Mouse (Mus musculus): ENCODE measurements around the gene Cdc5l. TPM values are rescaled to one million over a fixed set of nuclear protein-coding genes. Genes with fewer than 3 reads are reported as not detected.

Gene Cdc5l
- 20.9 and 21.7 TPM in 2 replicates for polyA plus RNA-seq (2015; fragmentation: Nextera tagmentation; extraction: Ambion mirVana)

DNA sequence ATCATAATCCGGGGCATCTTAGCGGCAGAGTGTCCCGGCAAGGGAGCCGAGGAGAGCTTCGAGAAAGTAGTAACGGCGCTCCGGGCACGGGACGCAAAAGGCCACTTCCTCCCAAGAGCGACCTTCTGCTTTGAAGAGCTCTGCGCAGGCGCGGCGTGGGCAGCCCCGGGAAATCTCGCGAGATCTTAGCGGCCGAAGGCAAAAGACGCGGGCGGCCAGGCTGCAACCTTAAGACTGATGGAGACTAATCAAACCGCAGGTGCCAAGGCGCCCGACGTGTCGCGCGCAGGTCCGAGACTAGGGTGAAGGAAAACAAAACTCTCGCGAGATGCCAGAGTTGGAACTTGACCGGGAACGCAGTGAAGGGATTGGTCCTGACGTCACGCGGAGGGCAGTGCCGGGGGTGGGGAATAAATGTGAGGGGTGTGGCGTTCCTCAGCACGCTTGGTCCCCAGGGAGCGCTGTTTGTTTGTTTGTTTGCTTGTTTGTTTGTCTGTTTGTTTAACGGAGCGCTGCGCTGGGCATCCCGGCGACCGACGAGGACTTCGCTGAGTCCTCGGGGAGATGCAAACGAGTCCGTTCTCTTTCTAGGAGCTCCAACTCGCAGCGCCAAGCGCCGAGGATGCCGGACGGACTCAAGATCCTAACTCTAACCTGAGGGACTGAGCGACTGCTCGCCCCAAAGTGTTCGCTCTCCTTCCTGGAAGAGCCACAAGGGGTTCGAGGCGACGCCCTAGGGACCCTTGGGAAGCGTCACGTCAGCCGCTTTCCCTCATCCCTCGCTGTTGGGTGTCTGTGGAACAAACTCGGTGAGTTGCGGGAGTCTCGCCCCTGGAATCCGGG is at the start of gene Cdc5l:
Gene Cdc5l, minus strand, starts transcription at position 319 of the 843 bp plus-strand sequence.
- H3K4me1 ChIP-seq (ENCODE audit: insufficient read depth): peaks cover 20% of the 10 kb centered on the region
- H3K4me3 ChIP-seq (ENCODE audit: low read depth, low read length): peak within 1 kb of the TSS; percentile 99
- peak; percentile 96 for DNase-seq
- peak within 1 kb of the TSS; percentile 95 for H3K4me2 ChIP-seq (ENCODE audit: low read depth, low read length)
- WGBS (ENCODE audit: insufficient replicate concordance): under 1% methylated on average over 73 of the region's 73 CpGs
- peak; percentile 59 for TF ChIP-seq CTCF (IDR thresholded peaks at IDR 0.05; ENCODE audit: low read depth)
- TF ChIP-seq EP300 (IDR thresholded peaks at IDR 0.05; ENCODE audit: low read depth): peak; percentile 92
- H3K36me3 ChIP-seq (replicated peaks; ENCODE audit: insufficient read depth, low read length): no peaks in the 10 kb centered on the region
- H3K9me3 ChIP-seq (ENCODE audit: low read length): no peaks in the 10 kb centered on the region
- ATAC-seq: peak; percentile 97
- H3K27ac ChIP-seq (ENCODE audit: low read depth): peak within 1 kb of the TSS; percentile 100
- H3K9ac ChIP-seq (replicated peaks): peak within 1 kb of the TSS; percentile 98
- H3K27me3 ChIP-seq (ENCODE audit: insufficient read depth, low read length): no peaks in the 10 kb centered on the region

DNA sequence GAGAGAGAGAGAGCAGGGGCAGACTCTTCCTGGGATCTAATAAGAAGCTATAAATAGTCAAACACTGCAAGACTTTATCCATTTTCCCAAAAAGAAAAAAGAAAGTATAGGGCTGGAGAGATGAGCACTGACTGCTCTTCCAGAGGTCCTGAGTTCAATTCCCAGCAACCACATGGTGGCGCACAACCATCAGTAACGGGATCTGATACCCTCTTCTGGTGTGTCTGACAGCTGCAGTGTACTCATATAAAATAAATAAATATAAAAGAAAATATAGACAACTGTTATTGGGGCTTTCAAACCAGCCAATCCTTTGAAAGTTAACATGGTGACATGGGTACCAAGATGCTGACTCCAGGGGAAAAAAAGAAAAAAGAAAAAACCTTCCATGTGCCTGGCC is 46.9 kb upstream of the Cdc5l start:
- DNase-seq: no peak
- ATAC-seq: no peak

DNA sequence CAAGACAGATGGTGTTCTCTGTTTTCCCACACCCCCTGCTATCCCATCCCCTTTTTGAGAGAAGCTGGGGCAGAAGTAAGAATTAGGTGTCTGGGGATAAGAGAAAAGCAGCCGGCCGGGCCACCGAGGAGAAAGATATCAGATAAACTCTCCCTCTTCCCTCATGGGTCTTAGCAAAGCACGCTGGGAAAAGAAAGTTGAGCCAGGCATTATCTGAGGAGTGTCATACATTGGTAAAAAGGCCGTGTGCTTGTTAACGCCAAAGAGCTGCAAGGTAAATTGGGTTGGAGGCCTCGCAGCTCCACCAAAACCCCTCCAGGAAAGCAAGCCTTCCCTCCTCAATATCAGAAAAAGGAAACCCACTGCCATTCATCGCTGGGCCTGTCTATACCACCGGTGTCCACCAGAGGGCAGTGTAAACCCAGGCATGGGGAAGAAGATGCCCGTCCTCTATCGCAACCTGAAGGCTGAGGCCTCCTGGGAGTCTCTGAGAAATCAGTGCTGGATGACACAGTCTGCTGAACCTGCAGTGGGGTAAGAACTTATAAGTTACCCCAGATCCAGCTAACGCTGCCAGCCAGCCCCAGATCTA is 44.8 kb upstream of the Cdc5l start:
- no peaks in the 10 kb centered on the region for H3K9me3 ChIP-seq (ENCODE audit: low read length)
- DNase-seq (peak; percentile 86), ATAC-seq (no peak)
- no peak overlapping the region for H3K27ac ChIP-seq (ENCODE audit: low read depth)
- H3K4me2 ChIP-seq (ENCODE audit: low read depth, low read length): peak overlapping the region; percentile 38; the same call in 1 of the 2 replicates
- H3K27me3 ChIP-seq (ENCODE audit: insufficient read depth, low read length): peaks cover 20% of the 10 kb centered on the region
- TF ChIP-seq CTCF (IDR thresholded peaks at IDR 0.05; ENCODE audit: low read depth) (peak; percentile 98), EP300 (IDR thresholded peaks at IDR 0.05; ENCODE audit: low read depth) (no peak)
- no peaks in the 10 kb centered on the region for H3K36me3 ChIP-seq (replicated peaks; ENCODE audit: insufficient read depth, low read length)
- H3K9ac ChIP-seq (replicated peaks): no peak overlapping the region
- no peak overlapping the region for H3K4me3 ChIP-seq (ENCODE audit: low read depth, low read length)
- H3K4me1 ChIP-seq (ENCODE audit: insufficient read depth): peaks cover 6% of the 10 kb centered on the region; the same call in 1 of the 2 replicates
- WGBS (ENCODE audit: insufficient replicate concordance): 8% methylated on average over 12 of the region's 12 CpGs

More for the DNA sequence above, 46.9 kb upstream of the Cdc5l start:
- Histone ChIP-seq H3K4me2 (ENCODE audit: low read depth, low read length) (no peak overlapping the region), H3K27ac (ENCODE audit: low read depth) (no peak overlapping the region), H3K36me3 (replicated peaks; ENCODE audit: insufficient read depth, low read length) (no peaks in the 10 kb centered on the region), H3K27me3 (ENCODE audit: insufficient read depth, low read length) (peaks cover 9% of the 10 kb centered on the region; the same call in 1 of the 2 replicates), H3K9me3 (ENCODE audit: low read length) (no peaks in the 10 kb centered on the region), H3K9ac (replicated peaks) (no peak overlapping the region), H3K4me1 (ENCODE audit: insufficient read depth) (no peaks in the 10 kb centered on the region), H3K4me3 (ENCODE audit: low read depth, low read length) (no peak overlapping the region)
- 33% methylated on average over 2 of the region's 2 CpGs for WGBS (ENCODE audit: insufficient replicate concordance)
- TF ChIP-seq CTCF (IDR thresholded peaks at IDR 0.05; ENCODE audit: low read depth) (peak; percentile 36), EP300 (IDR thresholded peaks at IDR 0.05; ENCODE audit: low read depth) (no peak)

DNA sequence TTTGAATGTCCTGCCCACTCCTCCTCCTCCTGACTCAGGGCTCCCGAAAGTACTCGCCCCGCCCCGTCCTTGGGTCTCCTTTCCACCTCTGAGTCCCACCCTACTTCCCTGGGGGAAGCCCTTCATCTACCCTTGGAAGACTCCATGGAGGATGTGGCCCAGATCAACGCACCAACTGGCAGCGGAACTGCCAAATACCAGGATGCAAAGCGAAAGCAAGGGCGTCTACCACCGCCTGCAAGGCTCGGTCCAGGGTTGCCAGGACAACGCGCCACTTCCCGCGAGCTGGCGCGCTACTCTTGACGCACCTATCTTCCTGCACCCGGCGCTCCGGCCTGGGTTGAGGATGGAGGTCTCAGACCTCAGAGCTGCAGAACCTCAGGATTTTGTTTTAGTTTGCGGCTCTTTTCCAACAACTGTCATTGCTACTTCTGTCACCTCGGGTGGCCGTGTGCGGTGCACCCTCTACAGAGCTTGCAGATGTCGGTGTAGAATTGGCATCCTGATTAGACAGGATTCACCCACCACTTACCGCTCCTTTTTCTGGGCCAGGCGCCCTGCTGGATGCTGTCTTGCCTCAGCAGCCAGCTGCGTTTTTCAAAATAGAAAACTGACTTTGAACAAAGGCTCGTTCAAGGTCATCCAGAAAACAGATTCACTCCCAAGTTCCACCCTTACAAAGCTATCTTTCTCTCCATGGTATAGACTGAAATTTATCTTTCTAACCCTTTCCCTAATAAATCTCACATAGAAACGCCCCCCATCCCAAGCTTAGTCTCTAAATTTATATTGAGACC is 41.3 kb upstream of the Cdc5l start, which contains the start of gene Spats1:
Gene Spats1, minus strand, starts transcription at position 747 of the 797 bp plus-strand sequence.
- peaks cover 6% of the 10 kb centered on the region; the same call in 1 of the 2 replicates for H3K4me1 ChIP-seq (ENCODE audit: insufficient read depth)
- H3K27me3 ChIP-seq (ENCODE audit: insufficient read depth, low read length): peaks cover 20% of the 10 kb centered on the region
- ATAC-seq (peak; percentile 35; the same call in 1 of the 2 replicates), DNase-seq (peak; percentile 51)
- no peaks in the 10 kb centered on the region for H3K36me3 ChIP-seq (replicated peaks; ENCODE audit: insufficient read depth, low read length)
- TF ChIP-seq EP300 (IDR thresholded peaks at IDR 0.05; ENCODE audit: low read depth) (no peak), CTCF (IDR thresholded peaks at IDR 0.05; ENCODE audit: low read depth) (no peak)
- H3K9me3 ChIP-seq (ENCODE audit: low read length): no peaks in the 10 kb centered on the region
- 6% methylated on average over 30 of the region's 30 CpGs for WGBS (ENCODE audit: insufficient replicate concordance)
- peak within 1 kb of the TSS; percentile 57 for H3K4me2 ChIP-seq (ENCODE audit: low read depth, low read length)
- H3K27ac ChIP-seq (ENCODE audit: low read depth): no peak within 1 kb of the TSS
- H3K4me3 ChIP-seq (ENCODE audit: low read depth, low read length): peak within 1 kb of the TSS; percentile 36
- no peak within 1 kb of the TSS for H3K9ac ChIP-seq (replicated peaks)

DNA sequence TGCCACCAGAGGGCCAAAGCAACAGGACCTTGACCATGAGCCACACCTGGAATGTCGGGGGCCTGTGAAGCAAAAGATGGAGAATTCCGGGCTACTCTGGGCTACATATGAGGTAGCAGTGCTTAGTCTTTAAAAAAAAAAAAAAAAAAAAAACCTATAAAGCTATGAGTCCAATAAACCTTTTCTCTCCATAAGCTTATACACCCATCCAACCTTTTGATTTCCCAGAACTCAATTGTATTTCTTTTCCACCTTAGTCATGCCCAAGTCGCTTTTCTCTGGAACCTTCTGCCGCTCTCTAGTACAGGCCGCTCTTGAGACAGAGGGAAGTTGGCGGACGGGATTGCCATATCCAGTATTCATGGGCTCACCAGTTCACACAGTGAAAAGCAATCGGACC is 40.6 kb upstream of the Cdc5l start:
- Histone ChIP-seq H3K27me3 (ENCODE audit: insufficient read depth, low read length) (peaks cover 20% of the 10 kb centered on the region), H3K4me2 (ENCODE audit: low read depth, low read length) (peak overlapping the region; percentile 57), H3K4me1 (ENCODE audit: insufficient read depth) (peaks cover 6% of the 10 kb centered on the region; the same call in 1 of the 2 replicates), H3K9me3 (ENCODE audit: low read length) (no peaks in the 10 kb centered on the region), H3K27ac (ENCODE audit: low read depth) (no peak overlapping the region), H3K4me3 (ENCODE audit: low read depth, low read length) (no peak overlapping the region), H3K9ac (replicated peaks) (no peak overlapping the region), H3K36me3 (replicated peaks; ENCODE audit: insufficient read depth, low read length) (no peaks in the 10 kb centered on the region)
- DNase-seq (no peak), ATAC-seq (no peak)
- 69% methylated on average over 8 of the region's 8 CpGs for WGBS (ENCODE audit: insufficient replicate concordance)
- TF ChIP-seq EP300 (IDR thresholded peaks at IDR 0.05; ENCODE audit: low read depth): no peak
- no peak for TF ChIP-seq CTCF (IDR thresholded peaks at IDR 0.05; ENCODE audit: low read depth)
